Mouse (Mus musculus) liver, embryonic 12.5 days (tissue): ENCODE results near the gene Fam189a2. TPM values are rescaled to one million over a fixed set of nuclear protein-coding genes. Genes with fewer than 3 reads are reported as not detected.
A peak's percentile ranks its signal among the peaks of the same experiment; 100 is the strongest.

ENCODE experiments used
- ATAC-seq: fragments of 200-750 bp; cut with Nextera tagmentation; 2 replicates; pipeline ENCODE4 v1.8.0; 2017; ENCODE audit warnings: moderate number of reproducible peaks, mild to moderate bottlenecking, moderate library complexity
- H3K27ac ChIP-seq: fragments of 300-500 bp; sonication (generic); 2 replicates; pipeline ENCODE4 v1.5.1; 2016; ENCODE audit warnings: mild to moderate bottlenecking
- H3K27me3 ChIP-seq: fragments of 300-500 bp; sonication (generic); replicated peaks from 2 replicates; pipeline ENCODE4 v1.6.1; 2016; ENCODE audit warnings: mild to moderate bottlenecking, moderate library complexity
- H3K36me3 ChIP-seq: fragments of 300-500 bp; sonication (generic); 2 replicates; pipeline ENCODE4 v1.6.1; 2016; ENCODE audit warnings: mild to moderate bottlenecking, moderate library complexity
- H3K4me1 ChIP-seq: fragments of 300-500 bp; sonication (generic); 2 replicates; pipeline ENCODE4 v1.6.1; 2016
- H3K4me2 ChIP-seq: fragments of 300-500 bp; sonication (generic); 2 replicates; pipeline ENCODE4 v1.6.1; 2016; ENCODE audit warnings: mild to moderate bottlenecking, moderate library complexity
- H3K4me3 ChIP-seq: fragments of 300-500 bp; sonication (generic); 2 replicates; pipeline ENCODE4 v1.5.1; 2016; ENCODE audit warnings: mild to moderate bottlenecking, moderate library complexity
- H3K9ac ChIP-seq: fragments of 300-500 bp; sonication (generic); 2 replicates; pipeline ENCODE4 v1.6.1; 2016; ENCODE audit warnings: mild to moderate bottlenecking, moderate library complexity
- H3K9me3 ChIP-seq: fragments of 300-500 bp; sonication (generic); replicated peaks from 2 replicates; pipeline ENCODE4 v1.6.1; 2016; ENCODE audit warnings: mild to moderate bottlenecking, moderate library complexity
- WGBS: fragments of 180-500 bp; shearing (Covaris S2); methylation state at CpG from one replicate; pipeline ENCODE4 v1.1.7; 2016; ENCODE audit not compliant: insufficient replicate concordance; 5-methylcytosine and 5-hydroxymethylcytosine counted together
- polyA plus RNA-seq: library from polyadenylated mRNA; unstranded; fragments of >200 nt; fragmentation: Nextera tagmentation; extraction: Ambion mirVana; gene quantifications from 2 replicates; pipeline ENCODE4 v1.2.1, GENCODE M21; 2016

The Fam189a2 gene
- polyA plus RNA-seq, 1 experiment from 2014 or later: 0.11 TPM

GRCm38 (mm10) chr19:24050514-24050913 lies 19.7 kb upstream of the Fam189a2 start:
- no peaks in the 10 kb centered on the region for H3K9me3 ChIP-seq
- ATAC-seq: no peak
- H3K27me3 ChIP-seq: no peaks in the 10 kb centered on the region
- no peak overlapping the region for H3K9ac ChIP-seq
- no peak overlapping the region for H3K4me2 ChIP-seq
- no peaks in the 10 kb centered on the region for H3K36me3 ChIP-seq
- 56% methylated on average over 2 of the region's 2 CpGs for WGBS
- no peaks in the 10 kb centered on the region for H3K4me1 ChIP-seq
- H3K4me3 ChIP-seq: no peak overlapping the region
- H3K27ac ChIP-seq: no peak overlapping the region

- ATAC-seq: no peak
- no peak overlapping the region for H3K27ac ChIP-seq
- H3K4me3 ChIP-seq: no peak overlapping the region
- H3K4me2 ChIP-seq: no peak overlapping the region
- H3K4me1 ChIP-seq: no peaks in the 10 kb centered on the region
- H3K36me3 ChIP-seq: no peaks in the 10 kb centered on the region
- no peaks in the 10 kb centered on the region for H3K27me3 ChIP-seq
- H3K9me3 ChIP-seq: no peaks in the 10 kb centered on the region
- 60% methylated on average over 3 of the region's 3 CpGs for WGBS
- no peak overlapping the region for H3K9ac ChIP-seq
Observed at GRCm38 (mm10) chr19:24049329-24049728, 18.5 kb upstream of the Fam189a2 start.

GRCm38 (mm10) chr19:24046395-24046993 lies 15.7 kb upstream of the Fam189a2 start:
- Histone ChIP-seq H3K4me1 (no peaks in the 10 kb centered on the region), H3K27me3 (no peaks in the 10 kb centered on the region)

GRCm38 (mm10) chr19:24042387-24042786 lies 11.6 kb upstream of the Fam189a2 start:
- Histone ChIP-seq H3K4me2 (no peak overlapping the region), H3K27ac (no peak overlapping the region), H3K27me3 (no peaks in the 10 kb centered on the region), H3K4me3 (no peak overlapping the region), H3K4me1 (no peaks in the 10 kb centered on the region), H3K9me3 (no peaks in the 10 kb centered on the region), H3K9ac (no peak overlapping the region), H3K36me3 (no peaks in the 10 kb centered on the region)
- no peak for ATAC-seq
- 74% methylated on average over 2 of the region's 2 CpGs for WGBS

More at GRCm38 (mm10) chr19:24046395-24046993, 15.7 kb upstream of the Fam189a2 start:
- ATAC-seq: no peak
- Histone ChIP-seq H3K4me3 (no peak overlapping the region), H3K27ac (no peak overlapping the region), H3K4me2 (no peak overlapping the region), H3K36me3 (no peaks in the 10 kb centered on the region), H3K9me3 (no peaks in the 10 kb centered on the region), H3K9ac (no peak overlapping the region)
- 75% methylated on average over 10 of the region's 10 CpGs for WGBS

GRCm38 (mm10) chr19:24039061-24039853 lies 8.4 kb upstream of the Fam189a2 start:
- Histone ChIP-seq H3K4me1 (no peaks in the 10 kb centered on the region), H3K27ac (no peak overlapping the region), H3K36me3 (no peaks in the 10 kb centered on the region), H3K4me3 (no peak overlapping the region), H3K4me2 (no peak overlapping the region), H3K9me3 (no peaks in the 10 kb centered on the region), H3K9ac (no peak overlapping the region), H3K27me3 (no peaks in the 10 kb centered on the region)
- no peak for ATAC-seq
- WGBS: 70% methylated on average over 14 of the region's 14 CpGs

GRCm38 (mm10) chr19:24034367-24034766 lies 3.5 kb upstream of the Fam189a2 start:
- Histone ChIP-seq H3K9ac (no peak overlapping the region), H3K4me2 (no peak overlapping the region), H3K4me1 (0 out of 2 replicates have a peak, but pooled peaks cover 4% of the 10 kb centered on the region), H3K9me3 (no peaks in the 10 kb centered on the region), H3K4me3 (no peak overlapping the region), H3K27ac (no peak overlapping the region), H3K36me3 (no peaks in the 10 kb centered on the region), H3K27me3 (peaks cover 46% of the 10 kb centered on the region)
- no peak for ATAC-seq
- WGBS: 74% methylated on average over 3 of the region's 3 CpGs

GRCm38 (mm10) chr19:24032654-24033236 lies 1.9 kb upstream of the Fam189a2 start:
- H3K4me2 ChIP-seq: no peak overlapping the region
- peaks cover 62% of the 10 kb centered on the region for H3K27me3 ChIP-seq
- H3K4me3 ChIP-seq: no peak overlapping the region
- no peak overlapping the region for H3K9ac ChIP-seq
- no peak overlapping the region for H3K27ac ChIP-seq
- H3K36me3 ChIP-seq: no peaks in the 10 kb centered on the region
- 0 out of 2 replicates have a peak, but pooled peaks cover 4% of the 10 kb centered on the region for H3K4me1 ChIP-seq
- no peaks in the 10 kb centered on the region for H3K9me3 ChIP-seq
- no peak for ATAC-seq
- 34% methylated on average over 5 of the region's 5 CpGs for WGBS

GRCm38 (mm10) chr19:24030511-24030870 lies 328 bp downstream of the Fam189a2 start:
- Histone ChIP-seq H3K4me2 (peak overlapping the region; percentile 65), H3K4me1 (0 out of 2 replicates have a peak, but pooled peaks cover 4% of the 10 kb centered on the region), H3K4me3 (peak overlapping the region; percentile 48), H3K9ac (no peak overlapping the region), H3K36me3 (no peaks in the 10 kb centered on the region), H3K27ac (no peak overlapping the region), H3K9me3 (no peaks in the 10 kb centered on the region), H3K27me3 (peaks cover 63% of the 10 kb centered on the region)
- under 1% methylated on average over 19 of the region's 49 CpGs for WGBS
- no peak for ATAC-seq

GRCm38 (mm10) chr19:24029616-24030510 lies 956 bp downstream of the Fam189a2 start:
- H3K27ac ChIP-seq: no peak overlapping the region
- H3K9me3 ChIP-seq: no peaks in the 10 kb centered on the region
- H3K4me2 ChIP-seq: peak overlapping the region; percentile 65
- WGBS: 20% methylated on average over 20 of the region's 20 CpGs
- peaks cover 63% of the 10 kb centered on the region for H3K27me3 ChIP-seq
- 0 out of 2 replicates have a peak, but pooled peaks cover 4% of the 10 kb centered on the region for H3K4me1 ChIP-seq
- no peak overlapping the region for H3K9ac ChIP-seq
- no peaks in the 10 kb centered on the region for H3K36me3 ChIP-seq
- no peak for ATAC-seq
- peak overlapping the region; percentile 48 for H3K4me3 ChIP-seq

- Histone ChIP-seq H3K4me2 (no peak overlapping the region), H3K27me3 (peaks cover 32% of the 10 kb centered on the region), H3K36me3 (no peaks in the 10 kb centered on the region), H3K27ac (no peak overlapping the region), H3K9ac (no peak overlapping the region), H3K9me3 (no peaks in the 10 kb centered on the region), H3K4me3 (no peak overlapping the region), H3K4me1 (0 out of 2 replicates have a peak, but pooled peaks cover 4% of the 10 kb centered on the region)
- 75% methylated on average over 5 of the region's 5 CpGs for WGBS
- no peak for ATAC-seq
Observed at GRCm38 (mm10) chr19:24025876-24026275, 4.9 kb downstream of the Fam189a2 start.

- 0 out of 2 replicates have a peak, but pooled peaks cover under 1% of the 10 kb centered on the region for H3K4me1 ChIP-seq
- H3K27ac ChIP-seq: no peak overlapping the region
- peaks cover 20% of the 10 kb centered on the region for H3K27me3 ChIP-seq
- H3K9me3 ChIP-seq: no peaks in the 10 kb centered on the region
- H3K4me3 ChIP-seq: no peak overlapping the region
- no peak overlapping the region for H3K9ac ChIP-seq
- H3K4me2 ChIP-seq: no peak overlapping the region
- 59% methylated on average over 1 of the region's 1 CpGs for WGBS
- no peaks in the 10 kb centered on the region for H3K36me3 ChIP-seq
- ATAC-seq: no peak
Observed at GRCm38 (mm10) chr19:24024667-24025066, 6.2 kb downstream of the Fam189a2 start.
